Mouse (Mus musculus): ENCODE data around the gene Atxn7l3.
A peak's percentile ranks its signal among the peaks of the same experiment; 100 is the strongest.

Gene Atxn7l3

DNA sequence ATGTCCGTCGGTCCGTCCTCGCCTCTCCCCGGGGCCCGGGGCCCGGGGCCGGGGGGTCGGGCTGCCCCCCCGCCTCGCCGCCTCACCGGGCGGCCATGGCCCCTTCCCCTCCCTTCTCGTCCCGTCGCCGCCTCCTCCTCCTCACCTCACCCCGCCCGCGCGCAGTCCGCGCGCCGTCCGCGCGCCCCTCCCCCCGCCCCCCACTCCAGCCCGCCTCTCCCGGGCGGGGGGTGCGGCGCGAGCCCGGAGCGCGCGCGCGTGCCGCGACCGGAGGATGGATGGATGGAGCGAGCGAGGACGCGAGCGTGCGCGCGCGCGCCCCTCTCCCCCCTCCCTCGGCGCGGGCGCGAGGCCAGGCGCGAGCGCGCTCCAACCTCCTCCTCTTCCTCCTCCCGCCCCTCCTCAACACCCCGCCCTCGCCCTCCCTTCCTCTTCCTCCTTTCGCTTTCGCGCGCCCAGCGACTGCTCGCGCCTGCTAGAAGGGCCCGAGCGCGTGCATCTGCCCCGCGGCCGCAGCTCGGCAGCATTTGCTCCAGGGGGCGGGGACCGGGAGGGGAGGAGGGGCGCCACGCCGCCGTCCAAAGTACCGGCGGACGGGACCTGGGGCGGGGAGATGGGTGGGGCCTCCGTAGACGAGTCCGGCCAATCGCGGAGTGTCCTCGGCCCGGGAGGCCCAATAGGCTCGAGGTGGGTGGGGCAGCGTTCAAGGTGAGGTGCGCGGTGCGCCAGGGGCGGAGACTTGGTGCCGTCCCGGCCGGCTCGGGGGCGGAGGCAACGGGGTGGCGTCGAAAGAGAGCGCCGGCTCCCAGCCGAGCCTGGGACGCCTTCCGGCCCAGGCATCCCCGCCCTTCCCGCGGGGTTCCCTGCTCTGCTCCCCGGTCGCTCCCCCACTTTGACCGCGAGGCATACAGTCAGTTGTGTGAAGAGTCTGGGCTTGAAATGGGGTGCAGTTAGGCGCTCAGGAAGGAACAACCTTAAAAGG, at the start of gene Atxn7l3:
Gene Atxn7l3, minus strand, starts transcription at position 141 of the 982 bp plus-strand sequence.
- DNase-seq = peak; percentile 96 to 99

- no peak for DNase-seq
Measured at GRCm38 (mm10) chr11:102344458-102344857, 48.0 kb upstream of the Atxn7l3 start.

DNA sequence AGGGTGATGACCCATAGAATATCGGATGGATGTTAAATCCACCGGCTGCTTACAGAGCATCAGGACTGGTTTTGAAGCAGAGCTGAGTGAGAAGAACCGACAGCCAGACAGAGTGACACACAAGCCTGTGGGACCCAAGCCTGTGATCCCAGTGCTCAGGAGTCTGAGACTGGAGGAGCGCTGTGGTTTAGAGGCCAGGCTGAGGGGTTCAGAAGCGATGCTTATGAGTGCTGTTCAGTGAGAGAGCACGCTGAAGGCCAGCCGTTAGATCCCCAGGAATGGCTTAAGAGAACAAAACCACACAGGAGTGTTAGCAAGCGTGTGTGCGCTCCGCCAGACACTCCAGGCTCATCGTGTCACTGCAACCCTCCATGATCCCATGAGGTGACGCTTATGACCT, 46.3 kb upstream of the Atxn7l3 start:
- no peak for DNase-seq

GRCm38 (mm10) chr11:102341101-102341500, 44.7 kb upstream of the Atxn7l3 start:
- no peak for DNase-seq

DNA sequence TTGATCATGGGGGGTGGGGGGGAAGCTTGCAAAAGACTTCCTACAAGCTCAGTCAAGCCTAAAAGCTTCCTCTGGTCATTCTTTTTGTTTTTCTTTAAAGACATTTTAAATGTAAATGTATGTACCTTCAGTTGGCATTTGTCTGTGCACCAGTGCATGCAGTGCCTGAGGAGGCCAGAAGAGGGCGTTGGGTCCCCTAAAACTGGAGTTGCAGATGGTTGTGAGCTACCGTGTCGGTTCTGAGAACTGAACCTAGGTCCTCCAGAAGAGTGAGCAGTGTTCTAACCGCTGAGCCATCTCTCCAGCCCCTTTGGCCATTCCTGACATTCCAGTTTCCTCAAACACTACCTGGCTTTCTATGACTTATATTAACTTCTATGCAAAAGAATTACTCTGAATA, 43.2 kb upstream of the Atxn7l3 start:
- DNase-seq = no peak

DNA sequence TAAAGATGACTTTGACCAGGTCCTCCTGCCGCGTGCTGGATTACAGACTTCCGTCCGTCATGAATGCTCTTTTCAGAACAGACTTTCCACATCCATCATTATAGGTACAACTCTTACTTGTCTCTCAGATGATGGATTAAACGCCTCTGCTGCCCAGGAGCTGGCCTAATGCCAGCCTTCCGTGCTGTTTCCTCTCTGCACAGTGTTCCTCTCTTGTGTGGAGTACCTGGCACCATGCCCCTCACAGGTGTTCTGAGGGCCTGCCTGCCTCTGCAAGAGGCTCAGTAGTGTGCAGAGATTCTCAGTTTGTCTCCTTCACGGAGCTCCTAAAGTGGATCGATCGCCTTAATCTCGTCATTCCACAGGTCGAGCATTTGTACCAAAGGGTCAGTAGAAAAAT, 42.8 kb upstream of the Atxn7l3 start:
- DNase-seq = no peak

- no peak for DNase-seq
Measured at GRCm38 (mm10) chr11:102338561-102338960, 42.1 kb upstream of the Atxn7l3 start.

DNA sequence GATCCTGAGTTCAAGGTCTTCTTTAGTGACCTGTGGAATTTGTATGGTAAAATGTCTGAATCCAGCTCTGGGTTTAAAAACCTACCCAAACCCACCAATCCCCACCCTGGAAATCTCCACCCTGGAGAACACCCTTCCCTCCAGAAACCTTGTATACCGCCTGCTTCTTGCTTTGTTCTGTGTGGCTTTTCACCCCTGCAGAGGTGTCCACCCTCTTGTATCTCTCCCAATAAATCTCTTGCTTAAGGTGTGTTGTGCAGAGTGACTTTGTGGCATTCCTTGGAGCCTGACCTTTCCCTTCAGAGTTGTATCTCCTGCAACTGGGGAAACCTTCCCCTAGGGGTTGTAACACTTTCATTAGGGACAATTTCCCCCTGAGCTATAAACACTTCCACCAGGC, 41.5 kb upstream of the Atxn7l3 start:
- DNase-seq = no peak

DNA sequence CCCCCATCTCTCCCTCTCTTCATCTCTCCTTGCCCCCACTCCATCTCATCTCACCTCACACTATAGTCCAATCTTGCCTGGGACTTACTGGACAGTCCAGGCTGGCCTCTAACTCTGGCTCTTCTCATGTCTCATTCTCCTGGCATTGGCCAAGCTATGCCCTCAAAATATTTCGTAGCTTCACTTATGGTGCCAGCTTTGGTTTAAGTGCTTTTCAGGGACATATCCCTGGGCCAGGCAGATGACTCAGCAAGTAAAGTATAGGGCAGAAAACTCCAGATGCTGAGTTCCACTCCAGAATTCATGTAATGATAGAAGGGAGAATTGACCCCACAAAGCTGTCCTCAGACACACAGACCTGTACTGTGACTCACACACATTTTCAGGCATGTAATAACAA, 39.8 kb upstream of the Atxn7l3 start:
- no peak for DNase-seq

DNA sequence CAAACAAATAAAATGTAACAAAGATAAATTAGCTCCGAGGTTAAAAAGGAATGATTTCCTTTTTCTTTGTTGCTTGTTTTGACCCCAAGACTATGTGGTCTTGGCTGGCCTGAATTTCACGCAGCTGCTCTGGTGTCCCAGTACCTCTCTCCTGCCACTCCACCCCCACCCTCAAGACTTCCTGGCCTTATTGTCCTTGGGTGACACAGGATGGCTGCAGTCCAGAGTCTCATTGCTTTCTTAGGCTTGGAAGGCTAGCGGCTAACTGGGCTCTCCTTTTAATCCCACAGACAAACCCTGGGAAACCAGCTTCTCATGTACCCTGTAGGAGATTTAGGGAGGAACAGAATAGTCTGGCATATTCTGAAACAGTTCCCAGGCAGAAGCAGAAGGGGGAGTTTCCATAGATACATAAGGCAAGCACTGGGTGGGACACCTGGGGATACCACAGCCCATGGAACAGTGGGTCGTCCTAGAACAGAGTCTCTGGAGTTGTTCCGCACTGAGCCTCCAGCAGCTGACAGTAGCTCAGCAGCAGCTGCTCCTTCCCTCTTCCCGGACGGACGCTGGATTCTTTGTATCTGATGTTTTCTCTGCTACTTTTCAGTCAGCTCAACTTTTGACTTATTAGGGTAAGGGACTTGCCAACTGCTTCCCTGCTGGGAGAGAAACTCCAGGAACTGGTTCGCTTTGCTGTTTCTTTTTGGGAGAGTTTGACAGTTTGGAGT, 38.7 kb upstream of the Atxn7l3 start:
- DNase-seq = no peak

DNA sequence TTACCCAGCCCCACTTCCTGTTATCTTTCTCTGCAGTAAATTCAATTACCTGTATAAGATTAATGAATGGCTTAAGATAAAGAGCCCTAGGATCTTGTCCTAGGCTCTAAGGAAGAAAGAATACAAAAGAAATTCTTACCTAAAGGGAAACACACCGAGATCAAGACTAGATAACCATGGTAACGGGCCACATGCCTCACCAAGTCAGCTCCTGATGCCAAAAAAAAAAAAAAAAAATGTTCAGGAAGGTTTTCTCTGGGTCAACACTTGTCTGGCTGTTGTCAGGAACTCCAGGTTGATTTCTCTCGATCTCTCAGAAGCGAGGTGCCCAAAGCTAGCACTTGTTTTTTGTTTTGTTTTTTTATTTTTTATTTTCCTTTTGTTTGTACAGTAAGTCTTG, 37.6 kb upstream of the Atxn7l3 start:
- no peak for DNase-seq

- DNase-seq = no peak
Measured at GRCm38 (mm10) chr11:102333061-102333460, 36.6 kb upstream of the Atxn7l3 start.

DNA sequence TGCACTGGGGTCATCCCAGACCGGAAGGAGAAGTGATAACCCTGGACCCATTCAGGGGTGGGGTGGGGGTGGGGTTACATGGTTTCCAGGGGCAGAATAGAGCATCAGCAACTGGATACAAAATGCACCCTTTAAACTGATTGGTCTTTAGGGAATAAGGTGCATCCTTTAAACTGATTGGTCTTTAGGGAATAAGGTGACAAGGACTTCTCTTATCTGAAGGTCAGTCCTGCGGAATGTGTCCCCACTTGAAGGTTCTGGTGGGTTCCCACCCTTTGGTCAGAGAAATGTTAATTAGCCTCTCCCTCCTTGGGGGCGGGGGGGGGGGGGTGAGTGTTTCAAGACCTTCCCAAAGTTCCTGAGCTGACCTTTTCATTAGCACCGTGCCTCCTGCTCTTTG, 35.4 kb upstream of the Atxn7l3 start:
- no peak for DNase-seq

- DNase-seq = no peak
Measured at GRCm38 (mm10) chr11:102330039-102330438, 33.6 kb upstream of the Atxn7l3 start.

DNA sequence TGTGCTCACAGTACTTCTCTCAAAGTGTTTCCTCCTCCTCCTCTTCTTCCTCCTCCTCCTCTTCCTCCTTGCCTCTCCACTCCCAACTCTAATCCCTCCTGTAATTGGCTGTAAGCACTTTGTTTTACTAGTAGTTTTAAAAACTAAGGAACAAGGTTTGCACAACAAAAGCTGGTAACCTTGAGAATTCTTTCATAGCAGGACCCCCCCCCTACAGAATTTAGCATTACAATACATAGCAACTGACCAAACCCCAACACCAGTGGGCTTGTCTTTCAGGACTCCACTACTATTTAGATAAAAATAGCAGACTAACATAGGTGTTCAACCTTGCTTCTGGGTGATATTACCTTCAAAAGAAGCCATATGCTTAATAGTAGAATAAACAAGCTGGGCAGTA, 33.1 kb upstream of the Atxn7l3 start:
- no peak for DNase-seq

GRCm38 (mm10) chr11:102327839-102328238, 31.4 kb upstream of the Atxn7l3 start:
- no peak for DNase-seq

GRCm38 (mm10) chr11:102327250-102327649, 30.8 kb upstream of the Atxn7l3 start:
- no peak for DNase-seq

DNA sequence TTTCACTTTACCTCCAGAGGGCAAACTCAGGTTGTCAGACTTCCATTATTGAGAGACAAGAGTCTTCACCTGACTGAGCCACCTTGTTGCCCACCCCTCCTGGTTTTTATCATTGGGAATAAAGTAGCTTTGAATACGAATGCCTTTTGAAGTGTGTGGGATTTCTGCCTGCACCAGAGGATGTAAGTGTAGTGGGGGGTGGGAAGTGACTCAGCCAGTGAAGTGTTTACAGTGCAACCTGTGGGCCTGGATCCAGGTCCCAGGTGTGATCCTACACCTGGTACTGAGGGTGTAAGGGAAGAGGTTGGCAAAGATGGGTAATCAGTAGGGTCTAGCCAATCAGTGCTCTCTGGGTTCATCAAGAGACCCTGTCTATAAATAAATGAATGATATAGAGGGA, 27.1 kb upstream of the Atxn7l3 start:
- DNase-seq = no peak

- DNase-seq = no peak
Measured at GRCm38 (mm10) chr11:102321931-102322330, 25.5 kb upstream of the Atxn7l3 start.

DNA sequence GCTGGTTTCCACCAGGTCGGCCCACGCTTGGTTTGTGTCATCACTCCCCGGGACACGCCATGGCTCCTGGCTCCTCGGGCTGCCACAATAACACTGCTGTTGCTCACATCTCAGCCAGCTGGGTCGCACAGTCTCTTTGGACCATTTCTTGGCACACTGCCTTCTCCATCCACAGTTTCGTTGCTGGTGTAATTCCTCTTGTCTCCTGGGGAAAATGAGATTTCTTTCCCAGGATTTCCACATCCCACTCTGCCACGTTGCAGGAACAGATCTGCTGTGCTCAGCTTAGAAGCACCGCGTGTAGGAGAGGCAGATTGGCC, 24.2 kb upstream of the Atxn7l3 start:
- no peak for DNase-seq

DNA sequence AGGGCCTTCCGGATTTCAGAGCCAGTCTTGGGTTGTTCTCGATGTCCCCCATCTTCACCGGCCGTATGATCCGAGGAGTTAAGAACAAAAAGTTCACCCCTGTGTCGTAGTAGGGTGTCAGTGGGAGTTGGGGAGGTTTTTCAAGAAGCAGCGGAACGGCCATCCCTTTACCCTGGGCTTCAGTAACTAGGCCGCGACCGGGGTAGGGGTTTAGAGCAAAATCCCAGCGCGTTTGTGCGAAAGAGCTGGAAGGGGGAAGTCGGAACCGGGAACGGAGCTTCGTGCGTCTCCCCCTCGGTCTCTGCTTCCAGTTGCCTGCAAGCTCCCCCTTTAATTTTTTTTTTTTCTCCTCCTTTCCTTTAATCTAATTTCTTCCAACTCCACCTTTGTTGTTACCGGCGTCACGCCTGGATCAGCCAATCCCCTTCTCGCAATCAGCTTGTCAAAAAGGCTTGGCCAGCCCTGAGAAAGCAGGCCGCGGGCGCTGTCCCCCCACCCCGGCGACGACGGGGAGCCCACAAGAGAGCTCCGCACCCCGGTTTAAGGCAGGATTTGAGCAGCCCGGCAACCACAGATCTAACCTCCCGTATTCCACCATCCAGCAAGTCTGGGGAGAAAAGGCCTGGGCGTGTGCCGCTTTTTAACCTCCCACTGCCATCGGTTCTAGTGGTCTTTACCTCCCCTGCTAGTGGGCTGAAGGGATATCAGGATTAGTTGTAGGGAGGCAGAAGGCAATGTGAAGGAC, 23.7 kb upstream of the Atxn7l3 start:
- peak; percentile 59 to 66 for DNase-seq

- DNase-seq = peak; percentile 65 to 71
Measured at GRCm38 (mm10) chr11:102319410-102319792, 23.0 kb upstream of the Atxn7l3 start, which contains the start of gene Ubtf. TSS of gene Ubtf (minus strand) at chr11:102319742.
